Mouse (Mus musculus) midbrain, embryonic 14.5 days (tissue): Measurements from ENCODE around the gene Mpo. TPM values are rescaled to one million over a fixed set of nuclear protein-coding genes. Genes with fewer than 3 reads are reported as not detected.

Experiments
- ATAC-seq: fragments of 200-750 bp; cut with Nextera tagmentation; 2 replicates; pipeline ENCODE4 v1.8.0; 2017; ENCODE audit warnings: moderate number of reproducible peaks, moderate library complexity; ENCODE audit not compliant: low FRiP score, low TSS enrichment
- DNase-seq: peaks from one replicate; pipeline ENCODE4 v3.0.0-alpha.2; 2015
- H3K27ac ChIP-seq: fragments of 300-500 bp; sonication (generic); replicated peaks from 2 replicates; pipeline ENCODE4 v1.5.1; 2014; ENCODE audit warnings: mild to moderate bottlenecking, low read depth, low read length, moderate library complexity
- H3K27me3 ChIP-seq: fragments of 300-500 bp; sonication (generic); 2 replicates; pipeline ENCODE4 v1.6.1; 2014; ENCODE audit warnings: low read length, control low read depth, mixed read lengths; ENCODE audit not compliant: control insufficient read depth, insufficient read depth
- H3K36me3 ChIP-seq: fragments of 300-500 bp; sonication (generic); 2 replicates; pipeline ENCODE4 v1.6.1; 2014; ENCODE audit warnings: low read length, control low read depth; ENCODE audit not compliant: control insufficient read depth, insufficient read depth
- H3K4me1 ChIP-seq: fragments of 300-500 bp; sonication (generic); 2 replicates; pipeline ENCODE4 v1.6.1; 2014; ENCODE audit warnings: mild to moderate bottlenecking, antibody characterized with exemption, low read length, control low read depth; ENCODE audit not compliant: control insufficient read depth, insufficient read depth
- H3K4me2 ChIP-seq: fragments of 300-500 bp; sonication (generic); 2 replicates; pipeline ENCODE4 v1.6.1; 2014; ENCODE audit warnings: mild to moderate bottlenecking, low read length, moderate library complexity
- H3K4me3 ChIP-seq: fragments of 300-500 bp; sonication (generic); replicated peaks from 2 replicates; pipeline ENCODE4 v1.5.1; 2014; ENCODE audit warnings: low read depth, low read length
- H3K9ac ChIP-seq: fragments of 300-500 bp; sonication (generic); replicated peaks from 2 replicates; pipeline ENCODE4 v1.6.1; 2014; ENCODE audit warnings: mild to moderate bottlenecking, low read length, moderate library complexity
- H3K9me3 ChIP-seq: fragments of 300-500 bp; sonication (generic); 2 replicates; pipeline ENCODE4 v1.6.1; 2016; ENCODE audit warnings: low read length, control low read depth, mixed read lengths; ENCODE audit not compliant: control insufficient read depth
- WGBS: fragments of 180-500 bp; shearing (Covaris S2); extraction: QIAGEN DNeasy Blood & Tissue Kit; methylation state at CpG from one replicate; pipeline ENCODE4 v1.1.7; 2014; 5-methylcytosine and 5-hydroxymethylcytosine counted together
- polyA plus RNA-seq: library from polyadenylated mRNA; unstranded; fragments of >200 nt; fragmentation: Nextera tagmentation; extraction: Ambion mirVana; gene quantifications from 2 replicates; pipeline ENCODE4 v1.2.1, GENCODE M21; 2014

The Mpo gene
- polyA plus RNA-seq, 1 experiment from 2014 or later, result 0.47 TPM

GRCm38 (mm10) chr11:87756251-87756820 is 37.0 kb upstream of the Mpo start:
- H3K4me3 ChIP-seq, result no peak overlapping the region
- H3K4me1 ChIP-seq, result peaks cover 13% of the 10 kb centered on the region; the same call in 1 of the 2 replicates
- H3K4me2 ChIP-seq, result no peak overlapping the region
- 92% methylated on average over 15 of the region's 15 CpGs for WGBS
- H3K27ac ChIP-seq, result no peak overlapping the region
- DNase-seq (no peak), ATAC-seq (no peak)
- H3K36me3 ChIP-seq, result no peaks in the 10 kb centered on the region
- no peak overlapping the region for H3K9ac ChIP-seq
- no peaks in the 10 kb centered on the region for H3K27me3 ChIP-seq
- no peaks in the 10 kb centered on the region for H3K9me3 ChIP-seq

- no peak overlapping the region for H3K9ac ChIP-seq
- H3K9me3 ChIP-seq, result no peaks in the 10 kb centered on the region
- ATAC-seq (no peak), DNase-seq (no peak)
- no peak overlapping the region for H3K4me2 ChIP-seq
- no peak overlapping the region for H3K27ac ChIP-seq
- H3K27me3 ChIP-seq, result no peaks in the 10 kb centered on the region; the same call in 1 of the 2 replicates
- H3K4me3 ChIP-seq, result no peak overlapping the region
- no peaks in the 10 kb centered on the region for H3K36me3 ChIP-seq
- H3K4me1 ChIP-seq, result peaks cover 22% of the 10 kb centered on the region
- WGBS, result 91% methylated on average over 25 of the region's 25 CpGs
Observed at GRCm38 (mm10) chr11:87757001-87757954, 36.1 kb upstream of the Mpo start.

- no peak overlapping the region for H3K4me3 ChIP-seq
- no peak for DNase-seq
- H3K36me3 ChIP-seq, result no peaks in the 10 kb centered on the region
- H3K4me1 ChIP-seq, result peaks cover 33% of the 10 kb centered on the region
- no peaks in the 10 kb centered on the region; the same call in 1 of the 2 replicates for H3K27me3 ChIP-seq
- 82% methylated on average over 7 of the region's 7 CpGs for WGBS
- no peak overlapping the region for H3K9ac ChIP-seq
- H3K4me2 ChIP-seq, result no peak overlapping the region
- ATAC-seq, result no peak
- no peaks in the 10 kb centered on the region for H3K9me3 ChIP-seq
- no peak overlapping the region for H3K27ac ChIP-seq
Observed at GRCm38 (mm10) chr11:87758161-87758911, 35.0 kb upstream of the Mpo start.

GRCm38 (mm10) chr11:87758957-87759608 is 34.3 kb upstream of the Mpo start:
- ATAC-seq, result no peak
- Histone ChIP-seq H3K9ac (no peak overlapping the region), H3K36me3 (no peaks in the 10 kb centered on the region), H3K27me3 (no peaks in the 10 kb centered on the region; the same call in 1 of the 2 replicates), H3K27ac (peak overlapping the region; percentile 91), H3K9me3 (no peaks in the 10 kb centered on the region), H3K4me2 (no peak overlapping the region; the same call in 1 of the 2 replicates), H3K4me1 (peaks cover 33% of the 10 kb centered on the region), H3K4me3 (no peak overlapping the region)
- no peak for DNase-seq
- WGBS, result 76% methylated on average over 4 of the region's 4 CpGs

- 7% methylated on average over 3 of the region's 3 CpGs for WGBS
Observed at GRCm38 (mm10) chr11:87759609-87760005, 33.8 kb upstream of the Mpo start.

GRCm38 (mm10) chr11:87760301-87761081 is 32.9 kb upstream of the Mpo start, which contains the start of gene Tspoap1:
Tspoap1 (plus strand) TSS chr11:87760541.
- WGBS, result 4% methylated on average over 23 of the region's 23 CpGs
- no peaks in the 10 kb centered on the region; the same call in 1 of the 2 replicates for H3K27me3 ChIP-seq
- H3K36me3 ChIP-seq, result no peaks in the 10 kb centered on the region
- peak within 1 kb of the TSS; percentile 97 for H3K4me2 ChIP-seq
- H3K4me3 ChIP-seq, result peak within 1 kb of the TSS; percentile 65
- H3K9me3 ChIP-seq, result no peaks in the 10 kb centered on the region
- peak within 1 kb of the TSS; percentile 80 for H3K9ac ChIP-seq
- DNase-seq (peak; percentile 91), ATAC-seq (peak; percentile 78)
- peak within 1 kb of the TSS; percentile 91 for H3K27ac ChIP-seq
- H3K4me1 ChIP-seq, result peaks cover 43% of the 10 kb centered on the region

More at GRCm38 (mm10) chr11:87759609-87760005, 33.8 kb upstream of the Mpo start:
- no peaks in the 10 kb centered on the region; the same call in 1 of the 2 replicates for H3K27me3 ChIP-seq
- H3K4me2 ChIP-seq, result peak overlapping the region; percentile 97
- ATAC-seq, result no peak
- H3K9ac ChIP-seq, result peak overlapping the region; percentile 80; the same call in 1 of the 2 replicates
- H3K27ac ChIP-seq, result peak overlapping the region; percentile 91
- peaks cover 34% of the 10 kb centered on the region for H3K4me1 ChIP-seq
- no peaks in the 10 kb centered on the region for H3K9me3 ChIP-seq
- no peaks in the 10 kb centered on the region for H3K36me3 ChIP-seq
- DNase-seq, result peak; percentile 54
- peak overlapping the region; percentile 65 for H3K4me3 ChIP-seq

- DNase-seq (peak; percentile 4), ATAC-seq (no peak)
- Histone ChIP-seq H3K27ac (peak overlapping the region; percentile 91; the same call in 1 of the 2 replicates), H3K27me3 (no peaks in the 10 kb centered on the region; the same call in 1 of the 2 replicates), H3K9me3 (no peaks in the 10 kb centered on the region), H3K9ac (peak overlapping the region; percentile 80), H3K4me2 (peak overlapping the region; percentile 97), H3K4me1 (peaks cover 44% of the 10 kb centered on the region), H3K36me3 (0 out of 2 replicates have a peak, but pooled peaks cover 5% of the 10 kb centered on the region), H3K4me3 (peak overlapping the region; percentile 65)
- 60% methylated on average over 11 of the region's 11 CpGs for WGBS
Observed at GRCm38 (mm10) chr11:87761181-87761721, 32.1 kb upstream of the Mpo start.
